Comparison of ENCODE assay signal across 15 mouse cellular contexts in the genomic region with DNA sequence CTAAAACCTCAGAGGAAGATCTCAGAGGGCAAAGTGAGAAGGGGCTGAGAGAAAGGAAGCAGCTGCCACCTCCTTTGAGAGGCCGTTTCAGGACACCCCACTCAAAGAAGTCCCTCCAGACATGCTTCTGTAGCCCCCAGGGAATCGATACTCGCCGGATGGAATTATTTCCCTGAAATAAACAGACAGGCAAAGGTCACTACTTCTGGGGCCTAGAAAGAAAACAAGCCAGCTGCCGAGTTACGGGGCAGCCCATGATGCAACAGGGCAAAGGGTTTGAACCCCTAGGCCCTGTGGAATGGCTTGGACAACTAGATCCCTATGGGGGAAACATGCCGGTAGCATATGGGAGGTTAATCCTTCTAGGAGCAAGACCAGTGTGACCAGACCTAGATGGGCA. TPM values are rescaled to one million over a fixed set of nuclear protein-coding genes. Genes with fewer than 3 reads are reported as not detected.
DNase-seq lines count a peak whose midpoint lies in the region; ATAC-seq and TF ChIP-seq lines count a peak whose summit lies in the region.
"Had no signal": no experiment of that assay in that cellular context is flagged by ENCODE, and none has a peak within 500 bp of the region (broad histone marks: within the 10 kb centered on the region; RNA-seq: fewer than 3 reads in every experiment).

No protein-coding gene starts in this region.

- peaks cover 16% of the 10 kb centered on the region; the same call in 1 of the 2 replicates for H3K36me3 ChIP-seq in heart, postnatal 0 days (replicated peaks; ENCODE audit: control insufficient read depth, insufficient read depth, low read length)
- H3K36me3 ChIP-seq in hindbrain, embryonic 14.5 days (replicated peaks; ENCODE audit: control insufficient read depth, insufficient read depth): 0 out of 2 replicates have a peak, but pooled peaks cover 10% of the 10 kb centered on the region
- H3K36me3 ChIP-seq: stomach, embryonic 15.5 days had no signal

- no peaks in the 10 kb centered on the region for H3K9me3 ChIP-seq in heart, postnatal 0 days (replicated peaks; ENCODE audit: control insufficient read depth, low read length)
- no peaks in the 10 kb centered on the region for H3K9me3 ChIP-seq in hindbrain, embryonic 14.5 days (ENCODE audit: control insufficient read depth, low read length)
- H3K9me3 ChIP-seq: stomach, embryonic 15.5 days had no signal

- 0 out of 2 replicates have a peak, but pooled peaks have one; percentile 8 for ATAC-seq in heart, postnatal 0 days (ENCODE audit: insufficient read depth, low read depth)
- ATAC-seq in hindbrain, embryonic 14.5 days (ENCODE audit: low FRiP score): no peak
- ATAC-seq: forebrain, embryonic 14.5 days had no signal

- TF ChIP-seq CTCF in heart, postnatal 0 days (IDR thresholded peaks at IDR 0.05; ENCODE audit: low read depth): no peak

- intact Hi-C loops in heart, postnatal 36 days (cut with DNase I): no loop called here

- H3K9ac ChIP-seq in heart, postnatal 0 days (replicated peaks; ENCODE audit: low read depth, low read length): no peak overlapping the region
- H3K9ac ChIP-seq in hindbrain, embryonic 14.5 days: no peak overlapping the region
- H3K9ac ChIP-seq: liver, embryonic 14.5 days; stomach, embryonic 15.5 days had no signal

- H3K27me3 ChIP-seq in heart, postnatal 0 days (ENCODE audit: control insufficient read depth, insufficient read depth, low read length): no peaks in the 10 kb centered on the region
- no peaks in the 10 kb centered on the region for H3K27me3 ChIP-seq in hindbrain, embryonic 14.5 days (ENCODE audit: control insufficient read depth, insufficient read depth, low read length)
- H3K27me3 ChIP-seq: stomach, embryonic 15.5 days had no signal

- H3K4me1 ChIP-seq in heart, postnatal 0 days (ENCODE audit: control insufficient read depth, insufficient read depth): peaks cover 19% of the 10 kb centered on the region
- peaks cover 11% of the 10 kb centered on the region; the same call in 1 of the 2 replicates for H3K4me1 ChIP-seq in hindbrain, embryonic 14.5 days (replicated peaks; ENCODE audit: control insufficient read depth, insufficient read depth, low read length)
- H3K4me1 ChIP-seq: stomach, embryonic 15.5 days had no signal

- no peak overlapping the region for H3K27ac ChIP-seq in heart, postnatal 0 days (ENCODE audit: low read depth)
- no peak overlapping the region for H3K27ac ChIP-seq in hindbrain, embryonic 14.5 days
- H3K27ac ChIP-seq: liver, embryonic 14.5 days; stomach, embryonic 15.5 days had no signal

- DNase-seq in heart, postnatal 0 days (ENCODE audit: low spot score): no peak
- DNase-seq in heart, postnatal 36 days: no peak
- peak; percentile 29 to 36 for DNase-seq in lung, adult 18-20 months
- DNase-seq in lung, postnatal 14 days: no peak
- DNase-seq in kidney, postnatal 25 days: peak; percentile 53 to 65
- DNase-seq in lung, postnatal 25 days (ENCODE audit: low spot score): peak; percentile 54
- DNase-seq in hindbrain, embryonic 14.5 days (ENCODE audit: low spot score): no peak
- no peak for DNase-seq in cerebellum, adult 18-20 months
- DNase-seq: adrenal gland, adult 2 months; cerebellum, adult 9-10 months had no signal

- H3K4me3 ChIP-seq in heart, postnatal 0 days (ENCODE audit: low read depth, low read length): no peak overlapping the region
- no peak overlapping the region for H3K4me3 ChIP-seq in hindbrain, embryonic 14.5 days (replicated peaks; ENCODE audit: low read length)
- H3K4me3 ChIP-seq: myocyte; stomach, embryonic 15.5 days had no signal

- no peak overlapping the region for H3K4me2 ChIP-seq in heart, postnatal 0 days (ENCODE audit: low read depth, low read length)
- no peak overlapping the region for H3K4me2 ChIP-seq in hindbrain, embryonic 14.5 days (replicated peaks)
- H3K4me2 ChIP-seq: midbrain, embryonic 11.5 days; stomach, embryonic 15.5 days had no signal

- WGBS in heart, postnatal 0 days: 70% methylated on average over 7 of the region's 7 CpGs
- 70% methylated on average over 7 of the region's 7 CpGs for WGBS in hindbrain, embryonic 14.5 days

- no peak for TF ChIP-seq EP300 in heart, postnatal 0 days (IDR thresholded peaks at IDR 0.05; ENCODE audit: low read depth)

RNA-seq across cellular contexts. Expression of gene Nuak1, which starts 16.0 kb away (rescaled TPM):
- total RNA-seq in heart, postnatal 0 days (2014; rRNA removed; ENCODE audit: low replicate concordance): 33.6 and 36.8 TPM in 2 replicates
- 1.4 and 1.7 TPM in 2 replicates for polyA plus RNA-seq in heart, postnatal 0 days (2015; fragmentation: Nextera tagmentation; extraction: Ambion mirVana)
- 10 to 100 TPM; 24.6 to 36.3 TPM for total RNA-seq in heart, postnatal 36 days (2021)
- polyA plus RNA-seq in hindbrain, embryonic 14.5 days (2014; fragmentation: Nextera tagmentation; extraction: Ambion mirVana): 4.9 TPM in 2 replicates

Comparison
In these comparisons a context has a peak if more than half of its experiments do, and no peak if none do; other contexts are left out.
1. DNase-seq: peak in lung, adult 18-20 months (2 of 2), kidney, postnatal 25 days (2 of 2) and lung, postnatal 25 days (single experiment); none in heart, postnatal 0 days (single experiment), heart, postnatal 36 days (0 of 2), lung, postnatal 14 days (single experiment), hindbrain, embryonic 14.5 days (single experiment) and cerebellum, adult 18-20 months (0 of 2).